Mouse (Mus musculus): ENCODE measurements around the gene Rpl35a.
"Not testable (repeated sequence)": the region's sequence is repeated elsewhere in the genome, so short reads cannot be mapped to it uniquely, and the experiment has no call there.

The Rpl35a gene

GRCm38 (mm10) chr16:33056095-33056785, at the start of gene Rpl35a, which contains the start of gene Iqcg:
Rpl35a (plus strand) TSS chr16:33056453.
Iqcg (minus strand) TSS chr16:33056218.
- peak; percentile 87 to 89 for DNase-seq

GRCm38 (mm10) chr16:33006888-33007287, 49.4 kb upstream of the Rpl35a start:
- DNase-seq, result no peak

GRCm38 (mm10) chr16:33007436-33007835, 48.8 kb upstream of the Rpl35a start:
- DNase-seq, result no peak

- no peak for DNase-seq
Observed at GRCm38 (mm10) chr16:33010166-33010565, 46.1 kb upstream of the Rpl35a start.

GRCm38 (mm10) chr16:33013801-33014200, 42.5 kb upstream of the Rpl35a start:
- DNase-seq, result no peak

GRCm38 (mm10) chr16:33014921-33015320, 41.3 kb upstream of the Rpl35a start:
- no peak for DNase-seq

- DNase-seq, result no peak
Observed at GRCm38 (mm10) chr16:33015396-33015907, 40.8 kb upstream of the Rpl35a start.

- no peak for DNase-seq
Observed at GRCm38 (mm10) chr16:33015986-33016385, 40.3 kb upstream of the Rpl35a start.

- DNase-seq, result no peak
Observed at GRCm38 (mm10) chr16:33017677-33018349, 38.4 kb upstream of the Rpl35a start.

- DNase-seq, result no peak
Observed at GRCm38 (mm10) chr16:33019117-33019770, 37.0 kb upstream of the Rpl35a start.

- no peak for DNase-seq
Observed at GRCm38 (mm10) chr16:33021381-33021780, 34.9 kb upstream of the Rpl35a start.

GRCm38 (mm10) chr16:33023750-33024149, 32.5 kb upstream of the Rpl35a start:
- peak; percentile 77 to 81 for DNase-seq

- DNase-seq, result no peak
Observed at GRCm38 (mm10) chr16:33024456-33025104, 31.7 kb upstream of the Rpl35a start.

GRCm38 (mm10) chr16:33026357-33026756, 29.9 kb upstream of the Rpl35a start:
- DNase-seq, result peak in 1 of 2 experiments; percentile 35

GRCm38 (mm10) chr16:33036006-33036405, 20.2 kb upstream of the Rpl35a start:
- no peak for DNase-seq

GRCm38 (mm10) chr16:33042682-33043081, 13.6 kb upstream of the Rpl35a start:
- no peak for DNase-seq

- DNase-seq, result peak in 1 of 2 experiments; percentile 34
Observed at GRCm38 (mm10) chr16:33043268-33043667, 13.0 kb upstream of the Rpl35a start.

- no peak for DNase-seq
Observed at GRCm38 (mm10) chr16:33048004-33048403, 8.2 kb upstream of the Rpl35a start.

GRCm38 (mm10) chr16:33048686-33049085, 7.6 kb upstream of the Rpl35a start:
- DNase-seq, result no peak

GRCm38 (mm10) chr16:33049809-33050208, 6.4 kb upstream of the Rpl35a start:
- DNase-seq, result no peak

GRCm38 (mm10) chr16:33053141-33053540, 3.1 kb upstream of the Rpl35a start:
- no peak for DNase-seq

GRCm38 (mm10) chr16:33054927-33055326, 1.3 kb upstream of the Rpl35a start:
- not testable (repeated sequence) for DNase-seq

- no peak for DNase-seq
Observed at GRCm38 (mm10) chr16:33055655-33056054, 598 bp upstream of the Rpl35a start.
